Mouse (Mus musculus) megakaryocyte, embryonic 14.5 days (primary cell): Measurements from ENCODE around the gene Foxn3. TPM values are rescaled to one million over a fixed set of nuclear protein-coding genes. Genes with fewer than 3 reads are reported as not detected.

Experiments used
- H3K27me3 ChIP-seq: replicated peaks from 2 replicates; pipeline ENCODE3; 2012; ENCODE audit warnings: inconsistent platforms
- H3K36me3 ChIP-seq: replicated peaks from 2 replicates; pipeline ENCODE3; 2012; ENCODE audit warnings: low read length, inconsistent platforms, mixed read lengths
- H3K4me1 ChIP-seq: 2 replicates; pipeline ENCODE4 v1.6.1; 2012; ENCODE audit warnings: inconsistent platforms
- H3K4me3 ChIP-seq: replicated peaks from 2 replicates; pipeline ENCODE3; 2012; ENCODE audit warnings: moderate library complexity, mild to moderate bottlenecking, inconsistent platforms
- H3K9me3 ChIP-seq: 2 replicates; pipeline ENCODE4 v1.6.1; 2012; ENCODE audit warnings: inconsistent platforms
- FLI1 ChIP-seq: IDR thresholded peaks from 2 replicates; pipeline ENCODE4 v1.6.1; 2012; ENCODE audit warnings: low read length, inconsistent platforms, mixed read lengths
- GATA1 ChIP-seq: IDR thresholded peaks from 3 replicates; pipeline ENCODE4 v1.6.1; 2012; ENCODE audit warnings: mixed read lengths, low read length, inconsistent platforms, borderline replicate concordance
- polyA plus RNA-seq: library from polyadenylated mRNA; stranded (reverse); fragments of >175 nt; gene quantifications from 2 replicates; pipeline ENCODE4 v1.2.3, GENCODE M21; 2012; ENCODE audit warnings: low replicate concordance; ENCODE audit not compliant: insufficient read depth

Foxn3 gene
- polyA plus RNA-seq, 1 experiment = 20.5 TPM

DNA sequence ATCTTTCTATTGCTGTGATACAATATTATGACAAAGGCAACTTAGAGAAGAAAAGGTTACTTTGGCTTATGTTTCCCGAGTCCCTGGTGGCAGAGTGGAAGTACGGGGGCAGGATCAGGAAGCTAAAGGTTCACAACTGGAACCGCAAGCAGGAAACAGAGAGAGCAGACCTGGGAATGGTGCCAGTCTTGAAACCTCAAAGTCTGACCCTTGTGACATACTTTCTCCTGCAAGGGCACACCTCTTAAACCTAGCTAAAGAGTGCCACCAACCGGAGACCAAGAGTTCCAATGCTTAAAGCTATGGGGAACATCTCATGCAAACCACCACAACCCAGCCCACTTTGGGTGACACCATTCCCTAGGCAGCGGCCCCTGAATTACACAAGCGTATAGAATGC is 414.2 kb downstream of the Foxn3 start:
- peaks cover 1% of the 10 kb centered on the region for H3K27me3 ChIP-seq
- TF ChIP-seq GATA1 (no peak), FLI1 (no peak)
- no peaks in the 10 kb centered on the region for H3K4me1 ChIP-seq
- H3K4me3 ChIP-seq = no peak overlapping the region
- peaks cover 20% of the 10 kb centered on the region for H3K9me3 ChIP-seq
- H3K36me3 ChIP-seq = no peaks in the 10 kb centered on the region
